Mouse (Mus musculus): ENCODE results near the gene Cxcl14.

DNA sequence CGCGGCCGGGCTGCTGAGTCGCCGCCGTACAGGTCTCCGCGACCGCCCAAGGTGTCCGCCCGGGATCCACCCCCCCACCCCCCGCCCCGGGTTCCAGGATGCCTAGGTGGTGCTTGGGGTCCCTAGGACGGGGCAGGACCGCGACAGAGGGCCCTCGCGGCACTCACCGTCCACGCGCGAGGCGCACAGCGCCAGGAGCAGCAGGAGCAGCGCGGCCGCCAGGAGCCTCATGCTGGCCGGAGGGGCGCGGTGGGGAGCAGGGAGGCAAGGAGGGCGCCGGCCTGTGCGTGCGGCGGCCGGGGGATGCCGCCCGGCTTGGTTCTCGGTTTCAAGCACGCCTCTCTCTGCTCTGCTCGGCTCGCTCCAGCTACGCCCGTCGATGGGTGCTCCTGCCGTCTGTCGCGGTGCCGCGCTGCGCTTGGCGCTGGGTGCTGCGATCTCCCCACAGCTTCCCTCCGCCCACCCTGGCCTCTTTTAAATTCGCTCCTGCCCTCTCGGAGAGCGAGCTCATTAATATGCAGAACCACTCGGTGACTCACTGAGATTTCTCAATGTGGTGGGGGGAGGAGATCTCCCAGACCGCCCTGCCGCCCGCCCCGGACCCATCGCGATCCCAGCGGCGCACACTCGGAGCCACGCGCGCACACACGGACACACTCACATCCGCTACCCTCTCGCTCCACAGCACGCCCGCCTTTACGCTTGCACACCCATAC is at the start of gene Cxcl14:
- TF ChIP-seq CTCF (IDR thresholded peaks at IDR 0.05; ENCODE audit: extremely low read depth, insufficient read depth, insufficient read length, insufficient replicate concordance), result no peak
- no peak for TF ChIP-seq POLR2A (IDR thresholded peaks at IDR 0.05; ENCODE audit: low read depth, low read length)

All from spleen, adult 2 months (tissue).